In the genomic region with DNA sequence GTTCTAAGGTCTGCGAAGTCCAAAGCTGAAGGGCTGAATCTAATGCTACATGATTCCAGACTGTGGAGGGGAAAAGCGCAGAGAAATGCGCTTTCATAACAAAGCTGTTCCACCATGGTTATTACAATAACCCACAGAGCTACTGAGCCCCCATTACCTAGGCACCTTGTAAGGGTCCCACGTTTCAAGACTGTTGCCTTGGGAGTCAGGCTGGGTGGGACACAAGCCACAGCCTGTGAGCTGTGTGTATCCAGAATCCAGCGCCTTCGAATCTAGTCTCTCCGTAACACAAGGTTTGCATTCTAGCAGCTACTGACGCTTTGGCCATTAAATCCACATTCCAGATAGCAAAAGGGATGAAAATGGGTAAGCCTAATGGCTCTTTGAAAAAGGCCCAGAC, we compare ENCODE assay signal across 26 mouse cellular contexts. TPM values are rescaled to one million over a fixed set of nuclear protein-coding genes. Genes with fewer than 3 reads are reported as not detected.
"Had no signal": no experiment of that assay in that cellular context is flagged by ENCODE, and none has a peak within 500 bp of the region (broad histone marks: within the 10 kb centered on the region; RNA-seq: fewer than 3 reads in every experiment).

No protein-coding gene starts in this region.

- H3K9ac ChIP-seq: heart, embryonic 12.5 days; hindbrain, embryonic 13.5 days; hindbrain, embryonic 15.5 days; kidney, embryonic 15.5 days; limb, embryonic 13.5 days; limb, embryonic 15.5 days; liver, embryonic 12.5 days had no signal

- ATAC-seq: hindbrain, postnatal 0 days; intestine, embryonic 16.5 days; liver, embryonic 12.5 days had no signal

- H3K4me2 ChIP-seq: heart, embryonic 12.5 days; hindbrain, embryonic 13.5 days; hindbrain, embryonic 15.5 days; kidney, embryonic 15.5 days; limb, embryonic 13.5 days; limb, embryonic 15.5 days; liver, embryonic 12.5 days had no signal

- DNase-seq: gastrocnemius, postnatal 14 days; gastrocnemius, postnatal 36 days; heart, adult 18-20 months; heart, postnatal 10 days; kidney, adult 11 months; kidney, adult 2 months; kidney, adult 9 months; kidney, postnatal 14 days; kidney, postnatal 36 days; layer of hippocampus, adult 9-11 months; layer of hippocampus, postnatal 36 days; left cerebral cortex, postnatal 4 days had no signal

- H3K27ac ChIP-seq: hindbrain, embryonic 13.5 days; hindbrain, embryonic 15.5 days; hindbrain, postnatal 0 days; kidney, embryonic 15.5 days; kidney, postnatal 0 days; limb, embryonic 13.5 days; limb, embryonic 15.5 days; liver, embryonic 12.5 days had no signal

- H3K36me3 ChIP-seq: heart, embryonic 12.5 days; hindbrain, embryonic 13.5 days; hindbrain, embryonic 15.5 days; kidney, embryonic 15.5 days; limb, embryonic 13.5 days; limb, embryonic 15.5 days; liver, embryonic 12.5 days had no signal

- H3K27me3 ChIP-seq: heart, embryonic 12.5 days; hindbrain, embryonic 13.5 days; hindbrain, embryonic 15.5 days; kidney, embryonic 15.5 days; limb, embryonic 13.5 days; limb, embryonic 15.5 days; liver, embryonic 12.5 days had no signal

- H3K9me3 ChIP-seq: heart, embryonic 12.5 days; hindbrain, embryonic 13.5 days; hindbrain, embryonic 15.5 days; kidney, embryonic 15.5 days; limb, embryonic 13.5 days; limb, embryonic 15.5 days; liver, embryonic 12.5 days had no signal

- H3K4me3 ChIP-seq: heart, embryonic 12.5 days; hindbrain, embryonic 13.5 days; hindbrain, embryonic 15.5 days; kidney, embryonic 15.5 days; limb, embryonic 13.5 days; limb, embryonic 15.5 days; liver, embryonic 12.5 days had no signal

- H3K4me1 ChIP-seq: heart, embryonic 12.5 days; hindbrain, embryonic 13.5 days; hindbrain, embryonic 15.5 days; limb, embryonic 13.5 days; limb, embryonic 15.5 days; liver, embryonic 12.5 days had no signal

RNA-seq across cellular contexts. Expression of a gene that starts 35.0 kb away (rescaled TPM):
- polyA plus RNA-seq: gonadal fat pad, adult 2 months; heart, embryonic 12.5 days; heart, embryonic 14.5 days; limb, embryonic 11.5 days; liver, adult 2 months; liver, embryonic 12.5 days had no signal
